Comparison of ENCODE assay signal across 7 mouse cellular contexts in the genomic region with DNA sequence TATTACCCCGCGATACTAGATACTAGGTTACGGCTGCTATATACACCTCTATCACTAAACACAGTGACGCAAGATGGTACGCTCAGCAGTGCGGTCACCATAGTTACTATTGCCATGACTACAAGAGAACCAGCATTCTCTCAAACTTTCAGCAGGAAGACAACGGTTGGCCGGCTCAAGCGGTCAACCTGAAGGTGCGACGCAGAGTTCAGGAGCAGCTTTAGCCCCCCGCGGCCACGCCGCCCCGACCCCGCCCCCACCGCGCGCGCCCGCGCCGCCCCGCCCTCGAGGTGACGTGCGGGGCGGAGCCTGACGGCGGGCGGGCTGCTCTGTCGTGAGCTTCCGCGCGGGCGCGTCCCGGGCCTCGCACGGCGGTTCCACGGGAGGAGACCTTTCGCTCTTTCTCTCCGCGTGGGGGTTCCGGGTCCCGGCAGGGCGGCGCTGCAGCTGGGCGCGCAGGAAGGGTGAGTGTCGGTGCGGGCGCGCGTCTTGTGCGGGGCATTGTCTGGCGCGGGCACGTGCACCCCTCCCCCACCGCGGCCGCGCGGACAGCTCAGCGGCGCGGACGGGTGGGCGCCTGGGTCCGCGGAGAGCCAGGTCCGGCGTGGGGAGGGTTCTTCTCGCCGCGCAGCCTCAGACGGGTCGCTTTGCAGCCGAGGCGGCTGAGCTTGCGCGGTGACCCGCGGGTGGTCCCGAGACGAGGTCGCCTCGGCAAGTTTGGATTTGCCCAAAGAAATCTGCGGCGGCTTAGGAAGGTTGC. TPM values are rescaled to one million over a fixed set of nuclear protein-coding genes. Genes with fewer than 3 reads are reported as not detected.
DNase-seq lines count a peak whose midpoint lies in the region; ATAC-seq lines count a peak whose summit lies in the region.

TSS of gene Yeats2 (plus strand) at position 292 of the 760 bp plus-strand sequence.

- no peaks in the 10 kb centered on the region for H3K27me3 ChIP-seq in intestine, embryonic 16.5 days (replicated peaks; ENCODE audit: control insufficient read depth, insufficient read depth, low read length)
- no peaks in the 10 kb centered on the region for H3K27me3 ChIP-seq in midbrain, embryonic 11.5 days (ENCODE audit: control insufficient read depth, insufficient read depth, low read length)

- under 1% methylated on average over 81 of the region's 92 CpGs for WGBS in intestine, embryonic 16.5 days
- 1% methylated on average over 89 of the region's 92 CpGs for WGBS in midbrain, embryonic 11.5 days

- H3K9ac ChIP-seq in intestine, embryonic 16.5 days (ENCODE audit: low read depth, low read length), result peak within 1 kb of the TSS; percentile 93
- peak within 1 kb of the TSS; percentile 92 for H3K9ac ChIP-seq in midbrain, embryonic 11.5 days (ENCODE audit: low read length)

- ATAC-seq in intestine, embryonic 16.5 days, result peak; percentile 97
- ATAC-seq in midbrain, embryonic 11.5 days (ENCODE audit: low FRiP score), result peak; percentile 95

- peak within 1 kb of the TSS; percentile 87 for H3K27ac ChIP-seq in intestine, embryonic 16.5 days (ENCODE audit: low read length)
- peak within 1 kb of the TSS; percentile 87 for H3K27ac ChIP-seq in midbrain, embryonic 11.5 days (ENCODE audit: low read depth, low read length)

- H3K36me3 ChIP-seq in intestine, embryonic 16.5 days (ENCODE audit: control insufficient read depth, insufficient read depth, low read length), result peaks cover 3% of the 10 kb centered on the region; the same call in 1 of the 2 replicates
- no peaks in the 10 kb centered on the region for H3K36me3 ChIP-seq in midbrain, embryonic 11.5 days (ENCODE audit: control insufficient read depth, insufficient read depth, low read length)

- peaks cover 8% of the 10 kb centered on the region for H3K4me1 ChIP-seq in intestine, embryonic 16.5 days (ENCODE audit: control insufficient read depth, insufficient read depth, low read length)
- peaks cover 11% of the 10 kb centered on the region for H3K4me1 ChIP-seq in midbrain, embryonic 11.5 days (ENCODE audit: control insufficient read depth, insufficient read depth, low read length)

- H3K4me3 ChIP-seq in intestine, embryonic 16.5 days (ENCODE audit: low read length), result peak within 1 kb of the TSS; percentile 86
- H3K4me3 ChIP-seq in midbrain, embryonic 11.5 days (ENCODE audit: low read depth, low read length), result peak within 1 kb of the TSS; percentile 81

- peak within 1 kb of the TSS; percentile 61 for H3K4me2 ChIP-seq in intestine, embryonic 16.5 days (ENCODE audit: low read depth, low read length)
- peak within 1 kb of the TSS; percentile 62 for H3K4me2 ChIP-seq in midbrain, embryonic 11.5 days

- DNase-seq in adrenal gland, adult 2 months, result peak; percentile 90
- DNase-seq in embryo, embryonic 11.5 days (ENCODE audit: low read depth, low spot score), result peak; percentile 65
- DNase-seq in gastrocnemius, postnatal 4 days (ENCODE audit: low spot score in 2 of 2), result peak; percentile 68 to 84
- DNase-seq in left cerebral cortex, postnatal 36 days (ENCODE audit: low spot score in 2 of 2), result peak; percentile 86 to 88
- DNase-seq in midbrain, embryonic 11.5 days (ENCODE audit: low spot score, missing footprints), result peak; percentile 97
- DNase-seq in skeletal muscle tissue, adult 2 months (ENCODE audit: low read depth, low spot score), result peak; percentile 45

- intact Hi-C loops in left cerebral cortex, postnatal 36 days (cut with DNase I), result loop anchor here (5.0 kb wide), 1 partner anchor 44 kb away; the partner anchor contains the start of gene Klhl24

- H3K9me3 ChIP-seq in intestine, embryonic 16.5 days (ENCODE audit: control insufficient read depth, low read length), result no peaks in the 10 kb centered on the region
- H3K9me3 ChIP-seq in midbrain, embryonic 11.5 days (ENCODE audit: control insufficient read depth, low read length), result no peaks in the 10 kb centered on the region

RNA-seq across cellular contexts. Expression of gene Yeats2, which starts in this region (rescaled TPM):
- total RNA-seq in adrenal gland, adult 2 months (2021), result 10 to 100 TPM; 24.8 to 33.7 TPM
- 16.6 and 20.4 TPM in 2 replicates for polyA plus RNA-seq in adrenal gland, adult 2 months (2012; rRNA removed)
- 10 to 100 TPM; 42.0 to 51.7 TPM for total RNA-seq in gastrocnemius, postnatal 4 days (2021)
- 15.2 and 15.5 TPM in 2 replicates for polyA plus RNA-seq in intestine, embryonic 16.5 days (2015; fragmentation: Nextera tagmentation; extraction: Ambion mirVana)
- 10 to 100 TPM; 28.9 to 41.3 TPM for total RNA-seq in left cerebral cortex, postnatal 36 days (2021)
- polyA plus RNA-seq in midbrain, embryonic 11.5 days (2014; fragmentation: Nextera tagmentation; extraction: Ambion mirVana), result 31.4 and 33.8 TPM in 2 replicates

Comparison
In these comparisons a context has a peak if more than half of its experiments do, and no peak if none do; other contexts are left out.
1. Peak in every context shown above with its lines: DNase-seq, ATAC-seq, H3K4me3 ChIP-seq and H3K27ac ChIP-seq.
2. DNase-seq: peak in every context shown above with its lines; median percentile 97 in midbrain, embryonic 11.5 days; 90 in adrenal gland, adult 2 months; 87 in left cerebral cortex, postnatal 36 days; 76 in gastrocnemius, postnatal 4 days; 65 in embryo, embryonic 11.5 days; 45 in skeletal muscle tissue, adult 2 months.